Mouse (Mus musculus) hindbrain, embryonic 10.5 days (tissue): ENCODE results near the gene Dph3. TPM values are rescaled to one million over a fixed set of nuclear protein-coding genes. Genes with fewer than 3 reads are reported as not detected.
A peak's percentile ranks its signal among the peaks of the same experiment; 100 is the strongest.

Experiments used
- DNase-seq: peaks from one replicate; pipeline ENCODE4 v3.0.0-alpha.2; 2017; ENCODE audit warnings: low spot score
- H3K27ac ChIP-seq: fragments of 300-500 bp; sonication (generic); 2 replicates; pipeline ENCODE4 v1.5.1; 2016; ENCODE audit warnings: mild to moderate bottlenecking, moderate library complexity
- H3K27me3 ChIP-seq: fragments of 300-500 bp; sonication (generic); 2 replicates; pipeline ENCODE4 v1.6.1; 2016; ENCODE audit warnings: mild to moderate bottlenecking; ENCODE audit not compliant: poor library complexity, insufficient read depth, severe bottlenecking
- H3K36me3 ChIP-seq: fragments of 300-500 bp; sonication (generic); 2 replicates; pipeline ENCODE4 v1.6.1; 2016; ENCODE audit warnings: mild to moderate bottlenecking, moderate library complexity
- H3K4me1 ChIP-seq: fragments of 300-500 bp; sonication (generic); replicated peaks from 2 replicates; pipeline ENCODE4 v1.6.1; 2016; ENCODE audit warnings: mild to moderate bottlenecking
- H3K4me3 ChIP-seq: fragments of 300-500 bp; sonication (generic); 2 replicates; pipeline ENCODE4 v1.5.1; 2016; ENCODE audit warnings: mild to moderate bottlenecking, moderate library complexity
- H3K9me3 ChIP-seq: fragments of 300-500 bp; sonication (generic); 2 replicates; pipeline ENCODE4 v1.6.1; 2016; ENCODE audit warnings: mild to moderate bottlenecking, moderate library complexity
- WGBS: fragments of 180-500 bp; shearing (Covaris S2); methylation state at CpG from one replicate; pipeline ENCODE4 v1.1.7; 2016; 5-methylcytosine and 5-hydroxymethylcytosine counted together
- polyA plus RNA-seq: library from polyadenylated mRNA; unstranded; fragments of >200 nt; fragmentation: Nextera tagmentation; extraction: Ambion mirVana; gene quantifications from 2 replicates; pipeline ENCODE4 v1.2.1, GENCODE M21; 2016

Gene Dph3
- polyA plus RNA-seq, 1 experiment from 2014 or later = 93.6 TPM

DNA sequence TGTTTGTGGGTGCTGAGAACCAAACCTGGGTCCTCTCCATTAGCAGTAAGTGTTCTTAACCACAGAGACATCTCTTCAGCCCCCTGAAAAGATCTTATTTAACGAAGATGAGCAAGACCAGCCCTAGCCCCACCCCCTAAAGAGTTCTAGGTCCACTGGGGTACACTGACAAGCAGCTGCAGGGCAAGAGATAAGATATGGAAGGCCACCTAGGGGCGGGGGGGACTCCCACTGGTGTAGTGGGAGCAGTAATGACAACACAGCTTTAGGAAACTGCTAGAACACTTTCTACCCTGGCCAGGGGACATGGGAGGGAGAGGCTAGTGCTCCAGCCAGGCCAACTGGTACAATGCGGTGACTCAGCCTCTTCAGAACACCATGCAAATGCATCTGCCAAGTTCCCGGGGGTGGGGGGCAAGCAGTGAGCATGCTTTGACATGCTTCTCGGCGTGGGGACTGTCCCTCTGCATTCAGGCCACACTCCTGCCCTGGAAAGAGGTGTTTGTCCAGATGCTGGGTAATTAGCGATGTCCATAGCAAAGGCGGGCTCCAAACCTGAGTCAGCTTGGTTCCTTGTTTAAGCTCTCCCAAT is 47.8 kb downstream of the Dph3 start:
- H3K36me3 ChIP-seq = no peaks in the 10 kb centered on the region
- no peaks in the 10 kb centered on the region for H3K4me1 ChIP-seq
- 84% methylated on average over 8 of the region's 8 CpGs for WGBS
- no peaks in the 10 kb centered on the region for H3K9me3 ChIP-seq
- no peaks in the 10 kb centered on the region for H3K27me3 ChIP-seq
- no peak for DNase-seq
- no peak overlapping the region for H3K4me3 ChIP-seq
- H3K27ac ChIP-seq = peak overlapping the region; percentile 16; the same call in 1 of the 2 replicates

DNA sequence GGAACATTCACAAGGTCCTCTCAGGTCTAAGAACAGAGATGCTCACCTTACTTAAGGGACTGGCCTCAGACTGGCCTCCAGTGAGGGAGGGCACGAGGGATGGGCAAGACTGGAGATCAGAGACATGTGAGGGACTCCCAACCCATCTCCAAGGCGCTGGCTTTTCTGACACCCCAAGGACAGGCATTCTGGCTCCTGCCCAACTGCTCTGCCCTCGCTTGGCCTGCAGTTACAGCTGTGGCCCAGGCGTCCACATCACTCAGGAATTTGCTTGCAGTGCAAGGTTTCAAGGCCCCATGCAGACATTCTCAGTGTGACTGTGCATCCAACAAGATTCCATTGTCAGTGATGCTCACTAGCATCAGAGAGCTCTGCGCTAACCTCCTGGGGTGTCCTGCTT is 49.0 kb downstream of the Dph3 start:
- no peak for DNase-seq
- H3K36me3 ChIP-seq = no peaks in the 10 kb centered on the region
- WGBS = 77% methylated on average over 5 of the region's 5 CpGs

DNA sequence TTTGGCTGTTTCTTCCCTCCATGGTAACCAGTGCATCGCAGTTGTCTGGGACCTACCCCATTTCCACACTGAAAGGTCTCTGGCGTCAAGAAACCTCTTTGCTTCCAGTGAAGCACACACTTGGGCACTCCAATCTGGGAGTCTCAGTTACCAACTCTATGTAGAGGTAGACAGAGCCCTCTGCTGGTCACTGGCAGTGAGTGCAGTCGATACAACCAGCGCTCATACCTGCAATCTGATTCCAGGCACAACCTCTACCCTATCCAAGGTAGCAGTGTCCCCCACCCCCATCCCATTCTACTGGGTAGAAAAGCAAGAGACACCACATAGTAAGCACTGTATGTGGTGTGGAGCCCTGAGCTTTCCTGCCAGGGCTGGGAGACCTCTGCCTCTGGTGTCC is 53.0 kb downstream of the Dph3 start:
- DNase-seq = peak; percentile 73
- no peaks in the 10 kb centered on the region for H3K36me3 ChIP-seq
- H3K4me1 ChIP-seq = peaks cover 26% of the 10 kb centered on the region
- no peaks in the 10 kb centered on the region for H3K9me3 ChIP-seq
- H3K27me3 ChIP-seq = peaks cover 25% of the 10 kb centered on the region
- H3K4me3 ChIP-seq = no peak overlapping the region
- no peak overlapping the region for H3K27ac ChIP-seq
- 9% methylated on average over 4 of the region's 4 CpGs for whole genome bisulfite sequencing

More for the DNA sequence above, 49.0 kb downstream of the Dph3 start:
- Histone ChIP-seq H3K4me3 (no peak overlapping the region), H3K27me3 (no peaks in the 10 kb centered on the region), H3K27ac (no peak overlapping the region), H3K9me3 (no peaks in the 10 kb centered on the region), H3K4me1 (no peaks in the 10 kb centered on the region)

Other genes starting within 250 kb of the Dph3 start
- 0.13 and 0.17 TPM in 2 replicates for gene Galnt15, start 56.7 kb downstream of the Dph3 start, polyA plus RNA-seq
- gene Oxnad1, start 355 bp downstream of the Dph3 start, polyA plus RNA-seq = 22.2 and 23.0 TPM in 2 replicates
- not detected in 2 replicates for gene Msmb, start 56.3 kb upstream of the Dph3 start, polyA plus RNA-seq
- gene Ncoa4, start 74.1 kb upstream of the Dph3 start, polyA plus RNA-seq = 66.0 and 71.9 TPM in 2 replicates
- gene Timm23, start 116.2 kb upstream of the Dph3 start, polyA plus RNA-seq = 302 and 327 TPM in 2 replicates
- gene Parg, start 116.2 kb upstream of the Dph3 start, polyA plus RNA-seq = 40.6 and 50.0 TPM in 2 replicates
- 15.7 and 17.8 TPM in 2 replicates for gene Ogdhl, start 236.3 kb upstream of the Dph3 start, polyA plus RNA-seq